Mouse (Mus musculus) heart, adult 2 months (tissue): Measurements from ENCODE around the gene Fam234b. TPM values are rescaled to one million over a fixed set of nuclear protein-coding genes. Genes with fewer than 3 reads are reported as not detected.

Experiments
- DNase-seq, 2 experiments: peaks; one replicate each; pipeline ENCODE4 v3.0.0; 2021
- H3K27ac ChIP-seq: fragments of 200-600 bp; 2 replicates; pipeline ENCODE4 v1.8.1; 2022
- H3K27me3 ChIP-seq: fragments of 200-500 bp; 2 replicates; pipeline ENCODE4 v1.6.1; 2012; ENCODE audit warnings: mild to moderate bottlenecking, low read length, inconsistent platforms, mixed read lengths; ENCODE audit not compliant: control insufficient read depth, insufficient read depth
- H3K36me3 ChIP-seq: fragments of 200-500 bp; 2 replicates; pipeline ENCODE4 v1.6.1; 2012; ENCODE audit warnings: low read length, inconsistent platforms; ENCODE audit not compliant: control insufficient read depth, insufficient read depth
- H3K4me1 ChIP-seq: fragments of 200-500 bp; 2 replicates; pipeline ENCODE4 v1.6.1; 2011; ENCODE audit warnings: low read length; ENCODE audit not compliant: control insufficient read depth, insufficient read depth
- H3K4me3 ChIP-seq: fragments of 200-600 bp; 2 replicates; pipeline ENCODE4 v1.8.1; 2022
- H3K79me2 ChIP-seq: fragments of 200-500 bp; replicated peaks from 2 replicates; pipeline ENCODE4 v1.6.1; 2012; ENCODE audit warnings: mild to moderate bottlenecking, inconsistent platforms, low read length, moderate library complexity, mixed read lengths; ENCODE audit not compliant: control insufficient read depth, insufficient read depth
- H3K9ac ChIP-seq: fragments of 200-500 bp; 2 replicates; pipeline ENCODE4 v1.6.1; 2012; ENCODE audit warnings: low read depth, mild to moderate bottlenecking, control low read depth, inconsistent platforms, low read length, mixed read lengths
- CTCF ChIP-seq: fragments of 200-600 bp; IDR thresholded peaks from 2 replicates; pipeline ENCODE4 v1.8.1; 2022; ENCODE audit warnings: antibody characterized with exemption, mild to moderate bottlenecking, moderate library complexity
- EP300 ChIP-seq: fragments of 200-500 bp; IDR thresholded peaks from 2 replicates; pipeline ENCODE4 v1.6.1; 2011; ENCODE audit warnings: low read depth, low read length, control low read depth; ENCODE audit not compliant: insufficient read depth
- POLR2A ChIP-seq: fragments of 200-500 bp; IDR thresholded peaks from 2 replicates; pipeline ENCODE4 v1.6.1; 2011; ENCODE audit warnings: mild to moderate bottlenecking, low read depth, low read length, control low read depth; ENCODE audit not compliant: insufficient read depth
- WGBS: fragments of 180-500 bp; shearing (Covaris S2); methylation state at CpG from one replicate; pipeline ENCODE4 v1.1.7; 2018; 5-methylcytosine and 5-hydroxymethylcytosine counted together
- intact Hi-C: fragments of 180-260 bp; cut with DNase I; formaldehyde crosslinking; loops from one replicate; pipeline ENCODE4 v1.15.1; 2025
- polyA plus RNA-seq: library from polyadenylated mRNA; depleted of rRNA; stranded (reverse); fragments of >200 nt; gene quantifications from 2 replicates; pipeline ENCODE4 v1.2.3, GENCODE M21; 2012
- total RNA-seq, 2 experiments: library from RNA; stranded (reverse); gene quantifications; 2 replicates each; pipeline ENCODE4 v1.2.3; 2021

Fam234b gene
- total and polyA plus RNA-seq, 3 experiments = 5.8 to 9.5 (median 6.4) TPM

GRCm38 (mm10) chr6:135156597-135156996 is 41.2 kb upstream of the Fam234b start:
- TF ChIP-seq CTCF (no peak), EP300 (no peak), POLR2A (no peak)
- H3K27me3 ChIP-seq = no peaks in the 10 kb centered on the region
- 52% methylated on average over 8 of the region's 8 CpGs for WGBS
- H3K36me3 ChIP-seq = no peaks in the 10 kb centered on the region
- H3K27ac ChIP-seq = peak overlapping the region; percentile 23
- H3K9ac ChIP-seq = no peak overlapping the region
- intact Hi-C loops = no loop called here
- no peaks in the 10 kb centered on the region for H3K4me1 ChIP-seq
- H3K4me3 ChIP-seq = no peak overlapping the region
- no peaks in the 10 kb centered on the region for H3K79me2 ChIP-seq
- no peak for DNase-seq

GRCm38 (mm10) chr6:135157496-135157895 is 40.3 kb upstream of the Fam234b start:
- DNase-seq = no peak
- intact Hi-C loops = no loop called here
- no peak overlapping the region for H3K9ac ChIP-seq
- H3K27ac ChIP-seq = no peak overlapping the region
- 60% methylated on average over 4 of the region's 4 CpGs for WGBS
- TF ChIP-seq EP300 (no peak), CTCF (peak; percentile 36)
- no peak overlapping the region for H3K4me3 ChIP-seq
- no peaks in the 10 kb centered on the region for H3K79me2 ChIP-seq
- no peaks in the 10 kb centered on the region for H3K4me1 ChIP-seq
- H3K36me3 ChIP-seq = no peaks in the 10 kb centered on the region
- no peaks in the 10 kb centered on the region for H3K27me3 ChIP-seq

GRCm38 (mm10) chr6:135158509-135158908 is 39.3 kb upstream of the Fam234b start:
- Histone ChIP-seq H3K27me3 (no peaks in the 10 kb centered on the region), H3K9ac (no peak overlapping the region), H3K27ac (no peak overlapping the region), H3K36me3 (no peaks in the 10 kb centered on the region), H3K4me3 (no peak overlapping the region), H3K4me1 (no peaks in the 10 kb centered on the region), H3K79me2 (no peaks in the 10 kb centered on the region)
- TF ChIP-seq POLR2A (no peak), EP300 (no peak), CTCF (no peak)
- no peak for DNase-seq
- 67% methylated on average over 4 of the region's 4 CpGs for WGBS
- intact Hi-C loops = no loop called here

DNA sequence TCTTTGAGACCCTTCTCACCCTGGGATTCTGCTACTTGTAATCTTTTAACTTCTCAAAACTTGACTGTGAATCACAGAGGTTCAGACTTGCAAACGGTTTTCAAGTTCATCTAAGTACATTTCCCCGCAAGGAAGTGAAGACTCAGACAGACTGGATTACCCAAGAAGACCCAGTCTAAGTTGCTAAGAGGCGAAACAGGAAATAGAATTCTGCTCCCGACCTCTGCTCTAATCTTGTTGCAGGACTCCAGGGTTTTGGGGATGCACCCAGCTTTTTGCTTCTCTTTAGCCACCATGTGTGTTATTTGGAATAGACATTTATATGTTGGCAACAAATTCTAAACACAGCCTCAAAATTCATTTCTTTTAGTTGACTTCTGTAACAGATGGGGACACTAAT is 36.4 kb upstream of the Fam234b start:
- WGBS = 55% methylated on average over 4 of the region's 4 CpGs

DNA sequence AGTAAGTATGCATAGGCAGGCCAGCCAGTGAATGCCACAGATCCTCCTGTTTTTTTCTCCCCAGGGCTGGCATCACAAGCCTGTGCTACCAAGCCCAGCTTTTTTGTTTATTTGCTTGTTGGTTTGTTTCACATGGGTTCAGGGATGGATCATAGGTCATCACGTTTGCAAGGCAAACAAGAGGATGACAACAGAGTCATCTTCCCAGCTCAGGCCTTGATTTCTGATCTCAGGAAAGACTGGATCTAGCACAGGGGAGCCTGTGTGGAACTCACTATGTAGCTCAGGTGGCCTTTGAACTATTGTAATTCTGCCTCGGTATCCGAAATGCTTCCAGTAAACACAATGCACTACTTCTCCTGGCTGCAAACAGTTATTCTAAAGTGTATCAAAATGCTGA is 35.5 kb upstream of the Fam234b start:
- 90% methylated on average over 3 of the region's 3 CpGs for WGBS

More for the DNA sequence above, 36.4 kb upstream of the Fam234b start:
- no peaks in the 10 kb centered on the region for H3K36me3 ChIP-seq
- intact Hi-C loops = loop anchor here (5.0 kb wide), 1 partner anchor 71 kb away; no protein-coding TSS in a partner anchor
- no peak overlapping the region for H3K4me3 ChIP-seq
- no peak overlapping the region for H3K27ac ChIP-seq
- TF ChIP-seq EP300 (no peak), POLR2A (no peak), CTCF (no peak)
- no peaks in the 10 kb centered on the region for H3K27me3 ChIP-seq
- no peaks in the 10 kb centered on the region for H3K4me1 ChIP-seq
- DNase-seq = no peak
- no peak overlapping the region for H3K9ac ChIP-seq
- no peaks in the 10 kb centered on the region for H3K79me2 ChIP-seq

DNA sequence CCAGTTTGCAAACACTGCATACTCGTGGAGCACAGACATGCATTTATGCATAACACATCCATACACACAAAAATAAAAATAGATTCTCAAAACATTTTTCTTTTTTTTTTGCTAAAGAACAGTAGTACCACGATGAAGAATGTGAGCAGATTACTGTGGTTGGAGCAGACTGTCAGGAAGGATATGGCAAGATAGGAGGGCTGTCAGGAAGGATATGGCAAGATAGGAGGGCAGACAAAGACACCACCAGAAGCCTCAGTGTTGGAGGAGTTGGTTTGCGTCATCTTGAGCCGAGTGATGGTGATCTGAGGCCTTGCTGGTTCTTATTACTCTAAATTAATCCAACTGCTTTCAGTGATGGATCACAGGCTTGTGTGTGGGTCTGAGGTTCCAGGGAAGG is 34.9 kb upstream of the Fam234b start:
- Histone ChIP-seq H3K4me1 (peaks cover 1% of the 10 kb centered on the region; the same call in 1 of the 2 replicates), H3K79me2 (no peaks in the 10 kb centered on the region), H3K27ac (no peak overlapping the region), H3K4me3 (no peak overlapping the region), H3K27me3 (no peaks in the 10 kb centered on the region), H3K9ac (no peak overlapping the region), H3K36me3 (no peaks in the 10 kb centered on the region)
- intact Hi-C loops = loop anchor here (5.0 kb wide), 1 partner anchor 69 kb away; no protein-coding TSS in a partner anchor
- 49% methylated on average over 4 of the region's 4 CpGs for WGBS
- TF ChIP-seq POLR2A = no peak
- no peak for TF ChIP-seq EP300
- TF ChIP-seq CTCF = no peak
- no peak for DNase-seq

More for the DNA sequence above, 35.5 kb upstream of the Fam234b start:
- Histone ChIP-seq H3K36me3 (no peaks in the 10 kb centered on the region), H3K9ac (no peak overlapping the region), H3K4me3 (no peak overlapping the region), H3K27ac (no peak overlapping the region), H3K79me2 (no peaks in the 10 kb centered on the region), H3K4me1 (peaks cover under 1% of the 10 kb centered on the region; the same call in 1 of the 2 replicates), H3K27me3 (no peaks in the 10 kb centered on the region)
- TF ChIP-seq POLR2A (no peak), CTCF (no peak)
- intact Hi-C loops = loop anchor here (5.0 kb wide), 1 partner anchor 70 kb away; no protein-coding TSS in a partner anchor
- DNase-seq = no peak
